Mouse (Mus musculus): ENCODE data around the gene Sash1. TPM values are rescaled to one million over a fixed set of nuclear protein-coding genes. Genes with fewer than 3 reads are reported as not detected.

Gene Sash1
- polyA plus RNA-seq, 1 experiment from 2014 or later = 6.5 TPM

DNA sequence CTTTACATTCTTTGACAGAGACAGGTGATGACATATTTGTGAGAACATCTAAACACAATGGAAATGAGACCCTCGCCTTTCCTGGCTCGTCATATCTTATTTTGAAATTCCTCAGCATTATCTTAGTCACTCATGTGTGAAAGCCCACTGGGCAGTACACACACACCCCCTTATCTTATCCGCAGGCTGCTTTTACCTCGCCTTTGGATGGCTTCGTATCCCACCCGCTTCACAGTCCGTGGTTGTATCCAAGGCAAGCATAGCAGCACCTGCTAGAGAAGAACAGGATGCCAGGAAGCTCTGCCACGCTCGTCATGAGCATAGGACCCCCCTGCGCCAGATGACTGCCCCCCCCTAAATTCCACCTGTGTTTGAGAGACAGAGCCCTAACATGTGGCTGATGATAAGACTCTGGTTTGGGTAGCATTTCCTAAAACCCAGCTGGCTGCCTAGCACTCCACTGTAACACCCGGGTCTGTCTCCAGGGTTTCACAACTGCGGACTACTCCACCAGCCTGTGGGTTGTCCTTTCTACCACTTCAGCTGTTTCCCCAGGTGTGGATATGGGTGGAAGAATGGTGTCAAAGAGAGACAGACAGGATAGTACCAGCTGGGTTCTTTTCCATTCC is 84.0 kb downstream of the Sash1 start:
- H3K36me3 ChIP-seq (ENCODE audit: control insufficient read depth, insufficient read depth, low read length) = peaks cover 2% of the 10 kb centered on the region; the same call in 1 of the 2 replicates
- 81% methylated on average over 12 of the region's 12 CpGs for WGBS
- H3K4me1 ChIP-seq (replicated peaks; ENCODE audit: control insufficient read depth, insufficient read depth, low read length) = 0 out of 2 replicates have a peak, but pooled peaks cover 6% of the 10 kb centered on the region
- H3K4me2 ChIP-seq (replicated peaks; ENCODE audit: low read depth, low read length) = no peak overlapping the region
- DNase-seq (ENCODE audit: low spot score) (no peak), ATAC-seq (ENCODE audit: low FRiP score) (no peak)
- H3K9me3 ChIP-seq (ENCODE audit: control insufficient read depth, low read length) = no peaks in the 10 kb centered on the region
- H3K27ac ChIP-seq (ENCODE audit: low read depth, low read length) = no peak overlapping the region
- no peak overlapping the region for H3K9ac ChIP-seq (ENCODE audit: low read depth, low read length)
- H3K27me3 ChIP-seq (ENCODE audit: control insufficient read depth, insufficient read depth, low read length) = no peaks in the 10 kb centered on the region
- H3K4me3 ChIP-seq (ENCODE audit: low read depth, low read length) = no peak overlapping the region

DNA sequence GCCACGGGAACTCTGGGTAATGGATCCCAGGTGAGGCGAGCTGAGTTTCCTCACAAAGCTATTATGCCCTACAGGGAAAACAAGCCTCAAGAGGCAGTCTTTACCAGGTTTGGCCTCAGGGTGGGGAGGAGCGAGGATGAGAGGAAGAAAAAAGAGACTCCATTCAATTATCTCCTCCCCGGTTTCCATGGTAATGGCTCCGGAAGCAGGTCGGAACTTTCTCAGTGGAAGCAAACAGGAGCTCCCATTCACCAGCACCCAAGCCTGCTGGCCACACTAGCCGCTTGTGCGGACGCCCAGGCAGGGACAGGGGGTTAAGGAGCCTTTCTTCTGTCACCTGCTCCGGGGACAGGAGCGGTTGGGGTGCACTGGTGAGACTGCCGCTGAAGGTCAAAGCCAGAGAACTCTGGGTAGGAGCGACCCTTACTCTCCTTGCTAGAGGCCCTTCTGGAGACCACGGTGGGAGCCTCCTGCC is 84.7 kb downstream of the Sash1 start:
- Histone ChIP-seq H3K27me3 (ENCODE audit: control insufficient read depth, insufficient read depth, low read length) (no peaks in the 10 kb centered on the region), H3K4me2 (replicated peaks; ENCODE audit: low read depth, low read length) (peak overlapping the region; percentile 21), H3K9ac (ENCODE audit: low read depth, low read length) (no peak overlapping the region), H3K27ac (ENCODE audit: low read depth, low read length) (0 out of 2 replicates have a peak overlapping the region, but pooled peaks have one; percentile 24), H3K9me3 (ENCODE audit: control insufficient read depth, low read length) (no peaks in the 10 kb centered on the region), H3K36me3 (ENCODE audit: control insufficient read depth, insufficient read depth, low read length) (peaks cover 2% of the 10 kb centered on the region; the same call in 1 of the 2 replicates), H3K4me1 (replicated peaks; ENCODE audit: control insufficient read depth, insufficient read depth, low read length) (0 out of 2 replicates have a peak, but pooled peaks cover 6% of the 10 kb centered on the region), H3K4me3 (ENCODE audit: low read depth, low read length) (no peak overlapping the region)
- ATAC-seq (ENCODE audit: low FRiP score) (peak; percentile 61), DNase-seq (ENCODE audit: low spot score) (peak; percentile 59)
- WGBS = 33% methylated on average over 14 of the region's 14 CpGs

DNA sequence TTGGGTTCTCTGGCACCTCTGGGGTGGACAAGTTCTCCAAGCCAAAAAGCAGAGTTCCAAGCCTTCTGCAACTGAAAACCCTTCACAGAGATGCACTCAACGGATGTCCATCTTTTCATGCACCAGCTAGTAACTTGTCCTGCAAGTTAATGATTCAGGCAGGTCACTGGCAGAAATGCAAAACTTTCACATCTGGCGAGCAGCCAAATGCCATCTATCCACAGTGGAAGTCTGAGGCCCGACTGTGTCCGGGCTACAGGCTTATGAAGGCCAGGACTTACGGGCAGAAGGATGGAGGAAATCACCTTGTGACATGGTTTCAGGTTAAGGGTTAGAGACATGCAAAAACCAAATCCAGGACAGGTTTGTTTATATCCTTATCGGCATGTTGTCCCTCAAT is 88.0 kb downstream of the Sash1 start:
- Histone ChIP-seq H3K4me3 (ENCODE audit: low read depth, low read length) (no peak overlapping the region), H3K9me3 (ENCODE audit: control insufficient read depth, low read length) (no peaks in the 10 kb centered on the region), H3K27me3 (ENCODE audit: control insufficient read depth, insufficient read depth, low read length) (no peaks in the 10 kb centered on the region), H3K9ac (ENCODE audit: low read depth, low read length) (no peak overlapping the region), H3K4me1 (replicated peaks; ENCODE audit: control insufficient read depth, insufficient read depth, low read length) (0 out of 2 replicates have a peak, but pooled peaks cover 4% of the 10 kb centered on the region), H3K36me3 (ENCODE audit: control insufficient read depth, insufficient read depth, low read length) (peaks cover 2% of the 10 kb centered on the region; the same call in 1 of the 2 replicates), H3K27ac (ENCODE audit: low read depth, low read length) (no peak overlapping the region), H3K4me2 (replicated peaks; ENCODE audit: low read depth, low read length) (no peak overlapping the region)
- no peak for DNase-seq (ENCODE audit: low spot score)
- 89% methylated on average over 6 of the region's 6 CpGs for WGBS
- no peak for ATAC-seq (ENCODE audit: low FRiP score)

DNA sequence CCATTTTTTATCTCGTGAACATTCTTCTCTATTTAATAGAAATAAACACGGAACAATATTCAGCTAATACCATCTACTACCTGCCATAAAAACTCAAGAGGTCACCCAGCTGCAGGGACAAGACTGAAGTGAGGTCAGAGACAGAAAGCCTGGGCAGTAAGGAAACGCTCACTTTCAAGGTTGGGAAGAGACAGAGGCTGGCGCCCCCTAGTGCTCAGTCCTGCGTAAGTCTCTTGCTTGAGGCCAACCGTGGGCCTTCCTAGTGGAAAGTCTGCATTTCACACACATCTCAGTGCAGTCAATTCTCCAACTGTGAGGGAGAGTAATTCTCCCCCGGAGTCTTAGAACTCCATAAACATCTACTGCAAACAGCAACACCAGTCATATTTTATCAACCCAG is 90.5 kb downstream of the Sash1 start:
- H3K4me1 ChIP-seq (replicated peaks; ENCODE audit: control insufficient read depth, insufficient read depth, low read length) = no peaks in the 10 kb centered on the region
- 46% methylated on average over 7 of the region's 7 CpGs for WGBS
- no peak overlapping the region for H3K27ac ChIP-seq (ENCODE audit: low read depth, low read length)
- no peaks in the 10 kb centered on the region for H3K9me3 ChIP-seq (ENCODE audit: control insufficient read depth, low read length)
- H3K27me3 ChIP-seq (ENCODE audit: control insufficient read depth, insufficient read depth, low read length) = no peaks in the 10 kb centered on the region
- no peak overlapping the region for H3K9ac ChIP-seq (ENCODE audit: low read depth, low read length)
- DNase-seq (ENCODE audit: low spot score) (peak; percentile 85), ATAC-seq (ENCODE audit: low FRiP score) (peak; percentile 54; the same call in 1 of the 2 replicates)
- peaks cover 2% of the 10 kb centered on the region; the same call in 1 of the 2 replicates for H3K36me3 ChIP-seq (ENCODE audit: control insufficient read depth, insufficient read depth, low read length)
- no peak overlapping the region for H3K4me3 ChIP-seq (ENCODE audit: low read depth, low read length)
- H3K4me2 ChIP-seq (replicated peaks; ENCODE audit: low read depth, low read length) = no peak overlapping the region

DNA sequence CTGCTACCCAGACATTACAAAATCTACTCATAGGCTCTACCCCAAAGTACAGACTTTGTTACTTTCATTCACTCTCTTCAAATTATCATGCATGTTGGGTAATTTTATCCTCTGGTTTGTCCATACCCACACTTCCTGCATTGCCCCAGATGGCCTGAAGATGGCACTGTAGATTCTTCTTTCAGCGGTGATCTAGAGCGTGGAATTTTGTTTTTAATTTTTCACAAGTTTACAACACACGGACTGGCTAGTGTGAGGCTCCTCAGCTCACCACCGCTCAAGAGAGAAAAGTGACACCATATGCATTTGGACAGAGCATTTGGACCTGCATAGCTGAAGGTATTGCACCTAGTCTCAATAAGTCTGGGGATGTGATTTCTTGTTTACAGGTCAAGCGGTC is 93.5 kb downstream of the Sash1 start:
- Histone ChIP-seq H3K27ac (ENCODE audit: low read depth, low read length) (no peak overlapping the region), H3K36me3 (ENCODE audit: control insufficient read depth, insufficient read depth, low read length) (no peaks in the 10 kb centered on the region), H3K4me2 (replicated peaks; ENCODE audit: low read depth, low read length) (no peak overlapping the region), H3K9me3 (ENCODE audit: control insufficient read depth, low read length) (no peaks in the 10 kb centered on the region), H3K9ac (ENCODE audit: low read depth, low read length) (no peak overlapping the region), H3K4me3 (ENCODE audit: low read depth, low read length) (no peak overlapping the region), H3K27me3 (ENCODE audit: control insufficient read depth, insufficient read depth, low read length) (no peaks in the 10 kb centered on the region), H3K4me1 (replicated peaks; ENCODE audit: control insufficient read depth, insufficient read depth, low read length) (no peaks in the 10 kb centered on the region)
- DNase-seq (ENCODE audit: low spot score) (peak; percentile 69), ATAC-seq (ENCODE audit: low FRiP score) (0 out of 2 replicates have a peak, but pooled peaks have one; percentile 27)
- WGBS = 76% methylated on average over 5 of the region's 5 CpGs

DNA sequence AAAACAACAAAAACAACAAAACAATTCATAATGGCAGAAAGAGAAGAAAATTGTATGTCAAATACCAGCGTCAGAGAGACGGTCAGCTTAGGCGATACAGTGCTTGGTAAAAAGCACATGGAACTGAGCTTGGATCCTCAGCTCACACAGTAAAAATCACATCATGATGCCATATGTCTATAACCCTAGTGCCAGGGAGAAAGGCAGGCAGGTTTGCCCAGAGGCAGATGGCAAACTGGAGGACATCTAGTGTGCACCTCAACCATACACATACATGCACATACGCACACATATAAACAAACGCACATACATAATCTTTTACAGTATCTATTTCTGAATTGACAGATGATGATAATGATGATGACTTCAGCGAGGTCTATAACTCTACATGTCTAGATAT is 96.8 kb downstream of the Sash1 start:
- 97% methylated on average over 6 of the region's 6 CpGs for WGBS
- Histone ChIP-seq H3K4me3 (ENCODE audit: low read depth, low read length) (no peak overlapping the region), H3K4me1 (replicated peaks; ENCODE audit: control insufficient read depth, insufficient read depth, low read length) (no peaks in the 10 kb centered on the region; the same call in 1 of the 2 replicates), H3K9me3 (ENCODE audit: control insufficient read depth, low read length) (no peaks in the 10 kb centered on the region), H3K4me2 (replicated peaks; ENCODE audit: low read depth, low read length) (no peak overlapping the region), H3K27me3 (ENCODE audit: control insufficient read depth, insufficient read depth, low read length) (no peaks in the 10 kb centered on the region), H3K36me3 (ENCODE audit: control insufficient read depth, insufficient read depth, low read length) (no peaks in the 10 kb centered on the region), H3K27ac (ENCODE audit: low read depth, low read length) (no peak overlapping the region), H3K9ac (ENCODE audit: low read depth, low read length) (no peak overlapping the region)
- ATAC-seq (ENCODE audit: low FRiP score) = no peak
- DNase-seq (ENCODE audit: low spot score) = no peak

DNA sequence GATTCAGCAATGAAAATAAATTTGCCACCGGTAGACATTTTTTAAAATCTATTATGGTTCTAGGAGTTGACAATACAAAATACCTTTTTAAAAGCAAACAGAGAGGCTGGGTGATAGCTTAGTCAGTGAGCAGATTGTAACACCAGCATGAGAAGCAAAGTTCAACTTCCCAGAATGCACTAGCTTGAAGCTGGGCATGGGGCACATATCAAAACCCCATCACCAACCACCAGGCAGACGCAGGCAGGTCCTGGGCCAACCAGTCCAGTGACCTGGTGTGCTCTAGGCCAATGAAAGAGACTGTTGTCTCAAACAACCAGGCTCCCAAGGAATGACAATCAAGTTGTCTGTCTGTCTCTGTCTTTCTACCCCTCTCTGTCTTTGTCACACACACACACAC is 98.6 kb downstream of the Sash1 start:
- H3K27me3 ChIP-seq (ENCODE audit: control insufficient read depth, insufficient read depth, low read length) = no peaks in the 10 kb centered on the region

DNA sequence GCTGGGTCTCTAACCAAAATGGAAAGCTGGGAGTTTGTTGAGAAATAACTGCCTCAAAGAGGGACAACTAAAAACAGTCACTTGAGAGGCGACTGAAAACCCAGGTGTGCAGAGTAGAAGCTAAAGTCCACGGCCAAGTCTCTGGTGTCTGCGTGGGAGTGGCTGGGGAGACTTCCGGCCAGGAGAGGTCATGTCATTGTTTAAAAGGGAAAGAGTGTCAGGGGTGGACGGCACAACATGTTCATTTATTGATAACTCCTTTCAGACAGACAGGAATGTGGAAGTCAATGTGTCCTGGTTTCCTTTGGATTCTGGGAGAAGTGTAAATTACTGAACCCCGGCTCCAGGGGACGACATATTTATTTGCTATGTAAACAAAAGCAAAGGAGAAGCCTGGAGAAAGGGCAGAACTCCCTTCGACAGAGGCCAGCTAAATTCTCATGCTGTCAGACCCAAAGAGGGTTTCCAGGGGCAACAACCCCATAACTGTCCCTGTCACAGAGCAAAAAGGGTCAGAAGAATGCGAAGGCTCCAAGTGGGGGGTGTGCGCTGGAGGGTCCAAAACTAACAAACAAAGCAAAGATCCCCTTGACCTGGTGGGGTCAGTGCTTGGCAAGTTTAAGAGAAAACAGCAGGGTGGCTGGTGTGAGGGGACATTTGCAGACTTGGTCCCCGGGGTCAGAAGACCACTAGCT is 100.3 kb downstream of the Sash1 start:
- WGBS = 21% methylated on average over 11 of the region's 11 CpGs
- H3K9me3 ChIP-seq (ENCODE audit: control insufficient read depth, low read length) = no peaks in the 10 kb centered on the region
- H3K4me1 ChIP-seq (replicated peaks; ENCODE audit: control insufficient read depth, insufficient read depth, low read length) = no peaks in the 10 kb centered on the region; the same call in 1 of the 2 replicates
- 0 out of 2 replicates have a peak overlapping the region, but pooled peaks have one; percentile 30 for H3K27ac ChIP-seq (ENCODE audit: low read depth, low read length)
- ATAC-seq (ENCODE audit: low FRiP score) (no peak), DNase-seq (ENCODE audit: low spot score) (peak; percentile 22)
- H3K4me2 ChIP-seq (replicated peaks; ENCODE audit: low read depth, low read length) = no peak overlapping the region
- no peaks in the 10 kb centered on the region for H3K27me3 ChIP-seq (ENCODE audit: control insufficient read depth, insufficient read depth, low read length)
- no peak overlapping the region for H3K4me3 ChIP-seq (ENCODE audit: low read depth, low read length)
- H3K36me3 ChIP-seq (ENCODE audit: control insufficient read depth, insufficient read depth, low read length) = no peaks in the 10 kb centered on the region
- H3K9ac ChIP-seq (ENCODE audit: low read depth, low read length) = no peak overlapping the region

More for the DNA sequence above, 98.6 kb downstream of the Sash1 start:
- no peaks in the 10 kb centered on the region for H3K36me3 ChIP-seq (ENCODE audit: control insufficient read depth, insufficient read depth, low read length)
- H3K9me3 ChIP-seq (ENCODE audit: control insufficient read depth, low read length) = no peaks in the 10 kb centered on the region
- H3K4me2 ChIP-seq (replicated peaks; ENCODE audit: low read depth, low read length) = no peak overlapping the region
- 68% methylated on average over 2 of the region's 2 CpGs for WGBS
- H3K27ac ChIP-seq (ENCODE audit: low read depth, low read length) = no peak overlapping the region
- ATAC-seq (ENCODE audit: low FRiP score) (no peak), DNase-seq (ENCODE audit: low spot score) (no peak)
- no peak overlapping the region for H3K4me3 ChIP-seq (ENCODE audit: low read depth, low read length)
- no peaks in the 10 kb centered on the region; the same call in 1 of the 2 replicates for H3K4me1 ChIP-seq (replicated peaks; ENCODE audit: control insufficient read depth, insufficient read depth, low read length)
- no peak overlapping the region for H3K9ac ChIP-seq (ENCODE audit: low read depth, low read length)

Data from hindbrain, embryonic 11.5 days (tissue).